Mouse (Mus musculus) thymus, adult 2 months (tissue): ENCODE results near the gene Sirpa.

Experiments
- CTCF ChIP-seq: fragments of 200-500 bp; IDR thresholded peaks from 2 replicates; pipeline ENCODE4 v1.5.1; 2012; ENCODE audit warnings: mild to moderate bottlenecking, control low read depth, low read length, moderate library complexity, borderline replicate concordance; ENCODE audit not compliant: control insufficient read depth, poor library complexity, insufficient read depth; ENCODE audit errors: extremely low read depth
- POLR2A ChIP-seq: fragments of 200-500 bp; IDR thresholded peaks from 2 replicates; pipeline ENCODE4 v1.6.1; 2012; ENCODE audit warnings: mild to moderate bottlenecking, low read length, control low read depth, moderate library complexity; ENCODE audit not compliant: control insufficient read depth, poor library complexity, insufficient read depth; ENCODE audit errors: extremely low read depth

DNA sequence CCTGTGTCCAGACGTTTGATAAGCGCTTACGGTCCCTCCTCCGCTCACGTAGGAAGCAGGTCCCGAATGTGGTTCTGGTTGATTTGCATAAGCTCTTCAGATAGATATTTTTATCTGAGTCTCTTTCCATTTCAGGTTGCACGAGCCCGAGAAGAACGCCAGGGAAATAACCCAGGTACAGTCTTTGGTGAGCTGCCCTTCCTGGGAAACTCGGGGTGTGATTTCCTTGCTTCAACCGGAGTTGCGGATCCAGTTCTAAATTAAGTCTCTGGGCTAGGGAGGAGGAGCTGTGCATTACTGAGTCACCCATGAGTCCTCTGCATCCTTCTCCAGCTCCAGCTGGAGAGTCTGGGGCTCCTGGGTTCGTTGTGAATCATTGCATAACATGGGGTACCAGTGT is 35.2 kb downstream of the Sirpa start:
- no peak for TF ChIP-seq POLR2A
- no peak for TF ChIP-seq CTCF
